Mouse (Mus musculus): ENCODE results near the gene Adss. TPM values are rescaled to one million over a fixed set of nuclear protein-coding genes. Genes with fewer than 3 reads are reported as not detected.
A peak's percentile ranks its signal among the peaks of the same experiment; 100 is the strongest.
"Not testable (repeated sequence)": the region's sequence is repeated elsewhere in the genome, so short reads cannot be mapped to it uniquely, and the experiment has no call there.

Adss gene
- polyA plus RNA-seq (2016; fragmentation: Nextera tagmentation; extraction: Ambion mirVana), result 48.7 and 50.3 TPM in 2 replicates

DNA sequence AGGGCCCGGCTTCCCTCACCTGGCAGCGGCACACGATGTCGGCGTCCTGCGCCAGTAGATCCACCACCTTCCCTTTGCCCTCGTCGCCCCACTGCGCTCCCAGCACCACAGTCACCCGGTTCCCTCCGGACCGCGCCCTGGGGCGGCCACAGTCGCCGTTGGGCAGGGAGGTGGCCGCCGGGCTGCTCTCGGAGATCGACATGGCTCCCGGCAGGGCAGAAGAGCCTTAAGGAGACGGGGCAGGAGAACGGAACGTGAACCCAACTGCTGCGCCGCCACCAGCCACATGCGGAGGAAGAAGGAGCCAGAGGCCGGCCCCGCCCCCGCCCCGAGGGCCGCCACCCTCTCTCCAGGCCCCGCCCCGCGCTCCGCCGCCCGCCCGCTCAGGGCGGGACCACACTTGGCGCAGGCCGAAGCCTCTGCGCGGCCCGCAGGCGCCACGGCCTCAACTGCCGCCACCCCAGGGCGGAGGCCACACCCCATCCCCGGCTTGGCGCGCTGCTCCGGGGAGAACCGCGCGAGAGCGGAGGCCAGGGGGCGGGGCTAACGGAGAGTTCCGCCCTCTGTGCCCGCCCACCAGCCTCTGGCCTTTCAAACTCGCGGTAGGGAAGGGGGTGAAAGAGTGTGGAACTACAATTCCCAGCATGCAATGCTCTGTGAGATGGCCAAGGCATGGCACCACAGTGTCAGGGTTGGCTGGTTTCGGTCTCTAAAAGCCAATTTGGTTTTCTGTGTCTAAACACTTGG lies at the start of gene Adss:
Adss (minus strand) TSS at position 319 of the 747 bp plus-strand sequence.
- Histone ChIP-seq H3K9ac (replicated peaks) (peak within 1 kb of the TSS; percentile 73), H3K27me3 (no peaks in the 10 kb centered on the region), H3K27ac (replicated peaks) (peak within 1 kb of the TSS; percentile 92), H3K4me3 (peak within 1 kb of the TSS; percentile 92), H3K9me3 (no peaks in the 10 kb centered on the region), H3K36me3 (no peaks in the 10 kb centered on the region), H3K4me2 (replicated peaks) (peak within 1 kb of the TSS; percentile 61), H3K4me1 (peaks cover 13% of the 10 kb centered on the region)
- WGBS, result under 1% methylated on average over 60 of the region's 64 CpGs
- ATAC-seq (ENCODE audit: low FRiP score, low read depth), result peak; percentile 100

DNA sequence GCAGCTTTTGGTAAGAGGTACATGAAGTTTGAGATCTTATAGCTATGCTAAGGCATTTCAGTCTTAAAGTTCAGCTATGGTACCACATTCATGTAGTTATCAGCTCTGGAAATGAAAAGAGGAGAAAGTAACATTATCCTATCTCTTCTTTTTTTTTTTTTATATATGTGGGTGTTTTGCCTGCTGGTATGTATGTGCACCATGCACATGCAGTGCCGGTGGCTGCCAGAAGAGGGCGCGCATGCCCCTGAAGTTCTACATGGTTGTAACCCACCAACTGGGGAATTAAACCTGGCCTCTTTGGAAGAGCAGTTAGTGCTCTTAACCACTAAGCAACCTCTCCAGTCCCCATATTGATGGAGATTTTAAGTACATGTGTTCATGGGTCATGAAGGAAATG lies 49.5 kb upstream of the Adss start:
- not testable (repeated sequence) for H3K4me3 ChIP-seq; H3K4me2 ChIP-seq (replicated peaks); H3K36me3 ChIP-seq; ATAC-seq (ENCODE audit: low FRiP score, low read depth); H3K9me3 ChIP-seq; H3K4me1 ChIP-seq; H3K27ac ChIP-seq (replicated peaks); H3K27me3 ChIP-seq; H3K9ac ChIP-seq (replicated peaks)
- 63% methylated on average over 3 of the region's 3 CpGs for WGBS

DNA sequence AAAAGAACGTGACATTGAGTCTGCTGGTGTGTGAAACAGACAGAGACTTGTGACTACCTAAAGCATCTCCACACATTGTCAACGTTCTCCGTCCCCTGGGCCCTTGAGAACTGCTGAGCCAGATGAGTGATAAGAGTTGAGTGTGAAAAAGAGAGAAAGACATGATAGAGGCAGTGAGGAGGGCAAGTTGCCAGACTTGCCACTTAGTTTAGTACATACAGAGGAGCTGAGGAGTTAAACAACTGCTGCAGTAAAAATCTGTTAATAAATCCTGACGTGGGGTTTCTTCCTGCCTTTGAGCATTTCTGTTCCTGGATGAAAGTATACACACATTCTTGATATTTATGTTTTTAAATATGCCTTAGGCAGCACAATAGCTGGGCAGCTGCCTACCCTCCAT lies 31.5 kb upstream of the Adss start:
- not testable (repeated sequence) for H3K4me1 ChIP-seq; ATAC-seq (ENCODE audit: low FRiP score, low read depth); H3K9me3 ChIP-seq; H3K27ac ChIP-seq (replicated peaks); H3K27me3 ChIP-seq; H3K9ac ChIP-seq (replicated peaks); H3K4me3 ChIP-seq; H3K4me2 ChIP-seq (replicated peaks); H3K36me3 ChIP-seq
- 83% methylated on average over 4 of the region's 4 CpGs for whole genome bisulfite sequencing

- 22% methylated on average over 1 of the region's 1 CpGs for WGBS
- not testable (repeated sequence) for H3K27ac ChIP-seq (replicated peaks); H3K27me3 ChIP-seq; H3K4me2 ChIP-seq (replicated peaks); ATAC-seq (ENCODE audit: low FRiP score, low read depth); H3K36me3 ChIP-seq; H3K9me3 ChIP-seq; H3K9ac ChIP-seq (replicated peaks); H3K4me1 ChIP-seq; H3K4me3 ChIP-seq
These were observed 10.5 kb upstream of the Adss start for GRCm38 (mm10) chr1:177806772-177807171.

- H3K4me1 ChIP-seq, result no peaks in the 10 kb centered on the region
- H3K36me3 ChIP-seq, result no peaks in the 10 kb centered on the region
- H3K9me3 ChIP-seq, result no peaks in the 10 kb centered on the region
- 84% methylated on average over 2 of the region's 2 CpGs for WGBS
- no peak overlapping the region for H3K4me3 ChIP-seq
- ATAC-seq (ENCODE audit: low FRiP score, low read depth), result no peak
- no peak overlapping the region for H3K4me2 ChIP-seq (replicated peaks)
- H3K9ac ChIP-seq (replicated peaks), result no peak overlapping the region
- no peaks in the 10 kb centered on the region for H3K27me3 ChIP-seq
- no peak overlapping the region for H3K27ac ChIP-seq (replicated peaks)
These were observed 7.2 kb upstream of the Adss start for GRCm38 (mm10) chr1:177803511-177803910.

GRCm38 (mm10) chr1:177797151-177797755 lies 942 bp upstream of the Adss start:
- Histone ChIP-seq H3K4me1 (peaks cover 13% of the 10 kb centered on the region), H3K9me3 (no peaks in the 10 kb centered on the region), H3K36me3 (no peaks in the 10 kb centered on the region), H3K27me3 (no peaks in the 10 kb centered on the region), H3K9ac (replicated peaks) (no peak overlapping the region), H3K4me3 (no peak overlapping the region), H3K27ac (replicated peaks) (no peak overlapping the region), H3K4me2 (replicated peaks) (peak overlapping the region; percentile 61; the same call in 1 of the 2 replicates)
- ATAC-seq (ENCODE audit: low FRiP score, low read depth), result no peak
- WGBS, result 78% methylated on average over 8 of the region's 8 CpGs

DNA sequence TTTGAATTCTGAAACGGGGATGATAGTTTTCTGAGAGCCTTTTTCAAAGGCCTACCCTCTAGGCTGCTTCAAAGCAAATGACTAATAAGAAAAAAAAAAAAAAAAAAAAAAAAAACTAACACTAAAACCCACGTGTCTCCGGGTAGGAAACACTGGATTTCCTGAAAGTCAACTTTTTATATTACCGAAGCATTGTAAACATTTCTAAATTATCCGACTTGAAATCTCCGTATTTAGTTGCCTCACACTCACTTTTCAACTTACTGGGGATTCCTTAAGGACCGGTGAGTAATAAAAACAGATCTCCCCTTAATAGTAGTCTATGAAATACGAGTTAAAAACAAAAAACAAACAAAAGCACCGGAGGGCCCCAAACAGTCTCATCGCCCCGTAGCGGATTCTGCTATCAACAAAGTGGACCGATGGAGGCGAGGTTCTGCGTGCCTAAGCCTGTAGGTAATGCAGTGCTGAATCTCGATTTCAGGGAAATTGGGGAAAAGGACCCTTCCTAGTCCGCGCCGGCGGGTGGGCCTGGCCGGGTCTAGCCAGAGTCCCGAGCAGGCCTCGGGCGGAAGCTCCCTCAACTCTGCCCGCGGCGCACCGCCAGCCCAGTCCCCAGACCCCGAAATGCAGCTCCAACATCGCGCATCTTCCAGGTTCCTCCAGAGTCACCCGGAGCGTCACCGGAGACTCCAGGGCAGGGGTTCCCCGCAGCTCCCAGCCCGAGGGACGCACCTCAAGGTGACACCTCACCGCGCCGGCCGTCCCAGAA lies 704 bp downstream of the Adss start:
- ATAC-seq (ENCODE audit: low FRiP score, low read depth), result peak; percentile 32
- Histone ChIP-seq H3K4me2 (replicated peaks) (peak overlapping the region; percentile 61), H3K27me3 (no peaks in the 10 kb centered on the region), H3K36me3 (no peaks in the 10 kb centered on the region), H3K9me3 (no peaks in the 10 kb centered on the region), H3K4me3 (peak overlapping the region; percentile 92), H3K4me1 (peaks cover 13% of the 10 kb centered on the region), H3K27ac (replicated peaks) (peak overlapping the region; percentile 92), H3K9ac (replicated peaks) (peak overlapping the region; percentile 73)
- WGBS, result under 1% methylated on average over 41 of the region's 41 CpGs

DNA sequence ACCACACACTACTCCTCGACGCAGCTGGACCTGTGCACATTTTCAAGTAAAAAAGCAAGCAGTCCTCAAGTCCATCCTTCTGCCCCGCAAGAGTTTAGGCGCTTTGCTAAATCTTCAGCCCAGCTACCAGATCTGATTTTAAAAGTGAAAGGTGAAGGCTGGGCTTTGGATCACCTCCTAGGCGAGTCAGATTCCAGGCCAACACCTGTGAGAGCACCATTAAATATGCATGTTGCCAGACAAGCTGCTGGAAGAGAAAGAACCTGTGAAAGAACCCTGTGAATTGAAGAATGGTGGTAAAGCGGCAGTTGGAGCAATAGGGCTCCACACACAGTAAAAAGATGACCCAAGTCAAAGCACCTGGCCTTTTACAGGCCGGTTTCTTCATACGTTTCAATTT lies 1.4 kb downstream of the Adss start:
- no peaks in the 10 kb centered on the region for H3K36me3 ChIP-seq
- H3K27ac ChIP-seq (replicated peaks), result no peak overlapping the region
- ATAC-seq (ENCODE audit: low FRiP score, low read depth), result no peak
- H3K9ac ChIP-seq (replicated peaks), result peak overlapping the region; percentile 73
- H3K4me3 ChIP-seq, result peak overlapping the region; percentile 92
- peaks cover 13% of the 10 kb centered on the region for H3K4me1 ChIP-seq
- H3K27me3 ChIP-seq, result no peaks in the 10 kb centered on the region
- H3K4me2 ChIP-seq (replicated peaks), result peak overlapping the region; percentile 61
- H3K9me3 ChIP-seq, result peaks cover under 1% of the 10 kb centered on the region; the same call in 1 of the 2 replicates
- WGBS, result 6% methylated on average over 8 of the region's 8 CpGs

- WGBS, result 91% methylated on average over 3 of the region's 3 CpGs
- no peaks in the 10 kb centered on the region for H3K27me3 ChIP-seq
These were observed 3.5 kb downstream of the Adss start for GRCm38 (mm10) chr1:177792835-177793234.

DNA sequence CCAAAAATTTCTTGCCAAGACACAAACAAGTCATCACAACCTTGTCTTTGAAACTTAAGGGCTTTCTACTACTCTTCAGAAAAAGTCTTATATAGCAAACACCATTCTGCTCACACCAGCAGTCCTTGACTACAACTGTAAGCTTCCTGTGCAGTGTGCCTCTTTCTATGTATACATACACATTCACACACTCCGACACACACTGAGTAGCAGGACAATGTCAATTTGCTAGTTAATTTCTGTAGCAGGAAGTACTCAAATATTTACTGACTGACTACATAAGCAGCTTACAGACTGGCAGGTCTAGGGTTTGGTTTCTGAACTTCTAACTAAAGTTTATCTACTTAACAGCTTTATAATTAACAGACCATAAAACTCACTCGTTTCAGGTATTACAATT lies 18.9 kb downstream of the Adss start:
- no peak for ATAC-seq (ENCODE audit: low FRiP score, low read depth)
- WGBS, result 85% methylated on average over 2 of the region's 2 CpGs
- Histone ChIP-seq H3K36me3 (peaks cover 39% of the 10 kb centered on the region), H3K27me3 (no peaks in the 10 kb centered on the region), H3K27ac (replicated peaks) (no peak overlapping the region), H3K4me1 (no peaks in the 10 kb centered on the region), H3K9me3 (no peaks in the 10 kb centered on the region), H3K4me2 (replicated peaks) (no peak overlapping the region), H3K9ac (replicated peaks) (no peak overlapping the region), H3K4me3 (no peak overlapping the region)

More at GRCm38 (mm10) chr1:177792835-177793234, 3.5 kb downstream of the Adss start:
- Histone ChIP-seq H3K4me2 (replicated peaks) (no peak overlapping the region), H3K27ac (replicated peaks) (no peak overlapping the region), H3K9ac (replicated peaks) (no peak overlapping the region), H3K4me3 (no peak overlapping the region), H3K36me3 (no peaks in the 10 kb centered on the region), H3K9me3 (peaks cover 8% of the 10 kb centered on the region), H3K4me1 (peaks cover 13% of the 10 kb centered on the region)
- ATAC-seq (ENCODE audit: low FRiP score, low read depth), result no peak

DNA sequence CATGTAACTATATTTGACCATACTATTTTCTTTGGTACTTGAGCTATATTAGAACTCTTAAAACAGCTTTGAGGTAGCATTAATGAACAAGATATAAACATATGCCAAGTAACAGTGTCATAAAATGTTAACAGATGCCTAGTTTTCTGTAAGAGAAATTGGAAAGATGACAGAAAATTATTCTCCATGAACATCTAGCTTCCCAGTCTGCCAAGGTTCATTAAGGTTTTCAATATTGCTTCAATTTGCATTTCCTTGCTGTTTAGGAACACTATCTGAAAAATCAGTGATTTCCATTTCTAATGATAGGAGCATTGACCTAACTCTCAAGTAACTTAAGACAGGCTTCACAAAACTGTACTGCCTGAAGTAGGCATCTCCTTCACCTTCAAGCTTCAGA lies 27.4 kb downstream of the Adss start:
- Histone ChIP-seq H3K4me1 (no peaks in the 10 kb centered on the region), H3K27me3 (no peaks in the 10 kb centered on the region), H3K9me3 (no peaks in the 10 kb centered on the region), H3K4me3 (no peak overlapping the region), H3K9ac (replicated peaks) (no peak overlapping the region), H3K27ac (replicated peaks) (no peak overlapping the region), H3K36me3 (peaks cover 41% of the 10 kb centered on the region), H3K4me2 (replicated peaks) (no peak overlapping the region)
- ATAC-seq (ENCODE audit: low FRiP score, low read depth), result no peak

DNA sequence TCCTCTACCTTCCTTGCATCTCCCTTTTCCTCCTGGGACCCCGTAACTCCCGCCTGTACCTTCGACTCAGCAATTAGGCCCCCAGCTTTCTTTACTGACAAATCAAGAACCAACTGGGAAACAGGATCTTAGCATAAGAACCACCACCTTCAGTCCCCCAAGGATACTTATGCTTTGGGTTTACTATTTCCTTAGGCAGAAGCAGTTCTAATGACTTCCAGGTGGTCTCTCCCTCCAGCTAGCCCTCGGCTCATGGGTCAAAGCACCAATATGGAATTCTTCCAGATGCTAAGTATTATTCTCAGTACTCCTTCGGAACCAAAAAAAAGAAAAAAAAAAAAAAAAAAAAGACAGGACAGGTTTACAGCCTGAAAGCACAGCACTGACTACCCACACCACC lies 39.1 kb downstream of the Adss start:
- Histone ChIP-seq H3K27me3 (no peaks in the 10 kb centered on the region), H3K36me3 (0 out of 2 replicates have a peak, but pooled peaks cover 4% of the 10 kb centered on the region), H3K9me3 (no peaks in the 10 kb centered on the region), H3K4me3 (no peak overlapping the region), H3K4me1 (no peaks in the 10 kb centered on the region), H3K4me2 (replicated peaks) (no peak overlapping the region), H3K9ac (replicated peaks) (no peak overlapping the region), H3K27ac (replicated peaks) (no peak overlapping the region)
- 90% methylated on average over 5 of the region's 5 CpGs for WGBS
- ATAC-seq (ENCODE audit: low FRiP score, low read depth), result no peak
